Mouse (Mus musculus) thymus, adult 18-20 months (tissue): Measurements from ENCODE around the gene Nhej1.

ENCODE experiments used
- DNase-seq, 2 experiments: peaks; one replicate each; pipeline ENCODE4 v3.0.0; 2022; ENCODE audit warnings: mixed read lengths in 2 of 2

Gene Nhej1

GRCm38 (mm10) chr1:74926721-74927120, 198.3 kb downstream of the Nhej1 start:
- no peak for DNase-seq

GRCm38 (mm10) chr1:74924464-74924863, 200.5 kb downstream of the Nhej1 start:
- no peak for DNase-seq
